Mouse (Mus musculus): ENCODE data around the gene Prrc2b. TPM values are rescaled to one million over a fixed set of nuclear protein-coding genes. Genes with fewer than 3 reads are reported as not detected.

The Prrc2b gene
- polyA plus RNA-seq, 1 experiment from 2014 or later = 111 TPM

DNA sequence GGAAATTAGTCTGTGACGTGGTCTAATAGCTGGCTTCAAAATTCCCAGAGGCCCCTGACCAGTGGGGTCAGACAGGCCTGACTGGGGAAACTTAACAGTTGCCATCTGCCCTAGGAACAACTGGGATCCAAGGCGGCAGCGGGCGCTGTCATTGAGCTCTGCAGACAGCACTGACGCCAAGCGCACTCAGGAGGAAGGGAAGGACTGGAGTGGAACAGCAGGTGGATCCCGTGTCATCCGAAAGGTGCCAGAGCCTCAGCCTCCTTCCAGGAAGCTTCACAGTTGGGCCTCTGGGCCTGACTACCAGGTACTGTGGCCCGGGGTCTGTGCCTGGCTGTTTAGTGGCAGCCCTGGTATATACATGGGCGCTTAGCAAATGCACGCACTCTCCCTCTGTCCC is 49.8 kb downstream of the Prrc2b start:
- H3K27ac ChIP-seq = no peak overlapping the region
- peaks cover 98% of the 10 kb centered on the region for H3K36me3 ChIP-seq
- H3K4me1 ChIP-seq = no peaks in the 10 kb centered on the region
- H3K27me3 ChIP-seq = no peaks in the 10 kb centered on the region
- no peak for ATAC-seq (ENCODE audit: low FRiP score)
- 84% methylated on average over 11 of the region's 11 CpGs for WGBS
- no peak overlapping the region for H3K4me3 ChIP-seq
- H3K9ac ChIP-seq = no peak overlapping the region
- H3K4me2 ChIP-seq (replicated peaks) = no peak overlapping the region
- H3K9me3 ChIP-seq (replicated peaks) = no peaks in the 10 kb centered on the region

DNA sequence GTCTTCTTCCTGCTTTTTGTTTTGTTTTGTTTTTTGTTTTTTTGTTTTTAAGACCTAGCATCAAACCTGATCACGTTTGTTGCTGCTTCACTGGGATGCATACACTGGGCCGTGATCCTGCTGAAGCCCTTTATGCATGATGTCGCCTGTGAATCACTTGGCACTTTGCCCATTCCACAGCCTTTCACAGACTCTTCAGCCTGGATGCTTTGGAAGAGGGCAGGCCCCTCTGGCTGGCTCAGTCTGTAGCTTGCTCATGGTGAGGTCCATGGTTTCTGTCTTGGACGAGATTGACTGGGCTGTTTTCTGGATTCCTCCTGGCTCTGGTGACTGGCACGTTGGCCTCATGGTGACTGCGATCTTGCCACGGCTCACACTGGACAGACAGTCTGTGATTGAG is 50.6 kb downstream of the Prrc2b start:
- Histone ChIP-seq H3K9me3 (replicated peaks) (no peaks in the 10 kb centered on the region), H3K4me2 (replicated peaks) (no peak overlapping the region), H3K36me3 (peaks cover 98% of the 10 kb centered on the region), H3K27me3 (no peaks in the 10 kb centered on the region), H3K4me1 (no peaks in the 10 kb centered on the region), H3K4me3 (no peak overlapping the region), H3K27ac (peak overlapping the region; percentile 5; the same call in 1 of the 2 replicates), H3K9ac (no peak overlapping the region)
- WGBS = 80% methylated on average over 7 of the region's 7 CpGs
- peak; percentile 69 for ATAC-seq (ENCODE audit: low FRiP score)

DNA sequence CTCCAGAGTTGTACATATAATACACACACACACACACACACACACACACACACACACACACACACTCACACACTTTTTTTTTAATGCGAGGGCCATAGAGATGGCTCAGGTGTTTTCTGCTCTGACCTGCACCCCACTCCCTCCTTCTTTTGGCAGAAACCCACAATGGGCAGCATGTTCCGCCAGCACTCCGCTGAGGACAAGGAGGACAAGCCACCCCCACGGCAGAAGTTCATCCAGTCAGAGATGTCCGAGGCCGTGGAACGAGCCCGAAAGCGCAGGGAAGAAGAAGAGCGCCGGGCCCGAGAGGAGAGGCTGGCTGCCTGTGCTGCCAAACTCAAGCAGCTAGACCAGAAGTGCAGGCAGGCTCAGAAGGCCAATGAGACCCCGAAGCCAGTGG is 53.0 kb downstream of the Prrc2b start:
- Histone ChIP-seq H3K27ac (no peak overlapping the region), H3K4me1 (no peaks in the 10 kb centered on the region), H3K36me3 (peaks cover 99% of the 10 kb centered on the region), H3K9ac (no peak overlapping the region), H3K9me3 (replicated peaks) (no peaks in the 10 kb centered on the region), H3K4me2 (replicated peaks) (no peak overlapping the region), H3K4me3 (no peak overlapping the region), H3K27me3 (no peaks in the 10 kb centered on the region)
- ATAC-seq (ENCODE audit: low FRiP score) = no peak
- 96% methylated on average over 13 of the region's 13 CpGs for WGBS

DNA sequence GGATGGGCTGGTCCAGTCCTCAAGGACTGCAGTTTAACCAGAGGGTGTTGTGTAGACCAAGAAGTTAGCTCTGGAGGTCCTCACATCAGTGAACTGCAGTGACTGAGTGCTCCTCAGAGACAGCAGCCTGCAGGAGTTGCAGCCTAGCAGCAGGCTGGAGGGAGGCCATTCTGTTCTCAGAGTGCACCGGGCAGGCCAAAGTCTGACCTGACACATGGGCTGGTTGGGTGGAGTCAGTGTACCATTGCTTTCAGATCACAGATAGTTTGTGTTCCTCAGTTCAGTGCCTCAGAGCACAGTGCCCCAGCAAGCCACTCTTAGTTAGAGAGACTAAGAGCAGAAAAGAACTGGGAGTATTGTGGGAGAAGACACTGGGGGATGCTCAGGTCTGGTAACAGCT is 56.8 kb downstream of the Prrc2b start:
- ATAC-seq (ENCODE audit: low FRiP score) = no peak
- no peaks in the 10 kb centered on the region for H3K27me3 ChIP-seq
- peaks cover 99% of the 10 kb centered on the region for H3K36me3 ChIP-seq
- 95% methylated on average over 1 of the region's 1 CpGs for WGBS
- H3K9me3 ChIP-seq (replicated peaks) = no peaks in the 10 kb centered on the region
- no peak overlapping the region for H3K27ac ChIP-seq
- H3K4me2 ChIP-seq (replicated peaks) = no peak overlapping the region
- H3K4me1 ChIP-seq = no peaks in the 10 kb centered on the region
- no peak overlapping the region for H3K4me3 ChIP-seq
- no peak overlapping the region for H3K9ac ChIP-seq

DNA sequence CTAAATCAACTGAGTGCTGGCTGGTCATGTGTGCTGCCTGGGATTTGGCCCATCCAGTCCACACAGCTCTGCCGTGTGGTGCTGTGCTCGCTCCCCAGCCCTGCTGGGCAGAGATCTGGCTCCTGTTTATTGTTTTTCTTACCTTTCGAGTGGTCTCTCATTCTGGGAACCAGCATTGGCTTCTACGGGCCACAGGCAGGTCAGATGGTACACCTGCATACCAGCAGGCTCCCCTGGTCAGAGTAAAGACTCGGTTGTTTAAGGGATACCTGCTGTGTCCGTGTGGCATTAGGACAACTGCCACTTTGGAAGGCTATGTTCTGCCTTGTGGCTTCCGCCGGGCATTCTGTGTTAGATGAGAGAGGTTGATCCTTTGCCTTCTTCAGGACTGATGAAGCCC is 60.8 kb downstream of the Prrc2b start:
- 95% methylated on average over 8 of the region's 8 CpGs for WGBS
- peaks cover 100% of the 10 kb centered on the region for H3K36me3 ChIP-seq
- no peak overlapping the region for H3K4me2 ChIP-seq (replicated peaks)
- ATAC-seq (ENCODE audit: low FRiP score) = no peak
- H3K9me3 ChIP-seq (replicated peaks) = no peaks in the 10 kb centered on the region
- H3K27ac ChIP-seq = no peak overlapping the region
- H3K4me1 ChIP-seq = no peaks in the 10 kb centered on the region
- no peak overlapping the region for H3K4me3 ChIP-seq
- no peaks in the 10 kb centered on the region for H3K27me3 ChIP-seq
- H3K9ac ChIP-seq = no peak overlapping the region

DNA sequence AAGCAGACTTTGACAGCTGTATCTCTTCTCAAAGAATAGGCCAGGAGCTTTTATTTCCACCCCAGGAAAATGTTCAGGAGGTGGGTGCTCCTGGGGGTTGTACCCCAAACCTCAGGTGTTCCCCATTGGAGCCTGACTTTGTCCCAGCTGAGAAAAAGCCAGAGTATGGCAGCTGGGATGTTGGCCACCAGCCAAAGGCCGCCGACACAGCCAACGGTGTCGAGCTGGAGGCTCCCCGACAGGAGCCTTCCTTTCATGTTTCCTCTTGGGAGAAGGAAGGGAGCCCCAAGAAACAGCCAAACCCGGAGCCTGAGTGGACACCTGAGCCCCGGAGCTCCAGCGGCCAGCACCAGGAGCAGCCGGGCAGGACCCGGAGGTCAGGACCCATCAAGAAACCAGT is 62.1 kb downstream of the Prrc2b start:
- Histone ChIP-seq H3K9ac (no peak overlapping the region), H3K27ac (no peak overlapping the region), H3K4me2 (replicated peaks) (no peak overlapping the region), H3K4me1 (no peaks in the 10 kb centered on the region), H3K4me3 (no peak overlapping the region), H3K36me3 (peaks cover 100% of the 10 kb centered on the region), H3K27me3 (no peaks in the 10 kb centered on the region), H3K9me3 (replicated peaks) (no peaks in the 10 kb centered on the region)
- 80% methylated on average over 10 of the region's 10 CpGs for WGBS
- ATAC-seq (ENCODE audit: low FRiP score) = no peak

DNA sequence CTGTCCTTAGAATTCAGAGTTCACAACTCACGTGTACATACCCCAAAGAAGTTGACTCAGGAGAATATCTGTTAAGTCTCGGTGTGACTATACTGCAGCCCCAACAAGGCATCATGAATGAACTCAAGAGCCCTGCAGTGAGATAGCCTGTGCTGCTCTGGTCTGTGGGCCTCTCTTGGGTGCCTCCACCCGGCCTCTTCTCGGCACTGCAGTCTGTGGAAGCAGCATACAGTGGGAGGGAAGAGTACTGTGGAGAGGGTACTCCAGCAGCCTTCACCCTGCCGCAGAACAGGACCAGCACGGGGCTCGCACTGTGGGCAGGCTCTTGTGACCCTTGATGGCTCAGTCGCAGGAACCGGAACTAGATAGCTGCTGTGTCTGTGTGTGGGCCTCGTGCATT is 64.7 kb downstream of the Prrc2b start:
- no peak overlapping the region for H3K4me2 ChIP-seq (replicated peaks)
- WGBS = 90% methylated on average over 10 of the region's 10 CpGs

DNA sequence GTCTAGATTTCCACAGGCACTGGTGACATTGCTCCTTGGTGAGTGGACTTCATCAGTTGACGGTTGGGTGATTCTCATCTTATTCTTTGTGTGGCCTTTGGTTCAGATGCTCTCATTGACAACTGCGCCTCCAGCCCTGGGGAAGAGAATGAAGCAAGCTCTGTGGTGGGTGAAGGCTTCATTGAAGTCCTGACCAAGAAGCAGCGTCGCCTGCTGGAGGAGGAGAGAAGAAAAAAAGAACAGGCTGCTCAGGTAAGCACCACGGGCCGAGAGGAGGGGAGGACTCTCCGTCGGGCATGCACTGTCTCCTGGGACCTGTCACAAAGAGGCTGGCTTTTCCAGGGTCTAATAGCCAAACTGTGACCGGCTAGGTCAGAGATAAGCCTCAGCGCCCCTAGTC is 65.6 kb downstream of the Prrc2b start:
- no peak for ATAC-seq (ENCODE audit: low FRiP score)
- 88% methylated on average over 10 of the region's 10 CpGs for WGBS
- Histone ChIP-seq H3K36me3 (peaks cover 100% of the 10 kb centered on the region), H3K4me1 (no peaks in the 10 kb centered on the region), H3K9ac (no peak overlapping the region), H3K9me3 (replicated peaks) (no peaks in the 10 kb centered on the region), H3K4me2 (replicated peaks) (no peak overlapping the region), H3K27me3 (no peaks in the 10 kb centered on the region), H3K4me3 (no peak overlapping the region), H3K27ac (no peak overlapping the region)

More for the DNA sequence above, 64.7 kb downstream of the Prrc2b start:
- Histone ChIP-seq H3K27me3 (no peaks in the 10 kb centered on the region), H3K27ac (no peak overlapping the region), H3K9ac (no peak overlapping the region), H3K9me3 (replicated peaks) (no peaks in the 10 kb centered on the region), H3K36me3 (peaks cover 100% of the 10 kb centered on the region), H3K4me1 (no peaks in the 10 kb centered on the region), H3K4me3 (no peak overlapping the region)
- no peak for ATAC-seq (ENCODE audit: low FRiP score)

DNA sequence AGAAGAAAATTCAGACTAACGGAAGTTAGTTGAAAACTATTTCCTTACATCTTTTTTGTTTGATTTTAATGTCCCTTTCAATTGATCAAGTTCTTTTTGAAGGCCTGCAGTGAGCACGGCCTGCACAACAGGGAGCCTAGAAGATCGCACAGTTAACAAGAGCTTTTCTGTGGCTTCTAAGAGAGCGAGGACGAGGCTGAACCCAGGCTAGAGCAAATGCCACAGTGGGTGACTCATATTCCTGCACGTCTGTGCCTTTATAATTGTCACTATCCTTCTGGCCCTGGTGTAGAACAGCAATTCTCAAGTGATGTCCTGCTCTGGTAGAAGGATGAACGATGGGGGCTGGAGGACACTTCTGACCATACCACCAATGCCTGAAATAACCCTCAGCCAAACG is 66.8 kb downstream of the Prrc2b start:
- Histone ChIP-seq H3K27ac (no peak overlapping the region), H3K27me3 (no peaks in the 10 kb centered on the region), H3K4me3 (no peak overlapping the region), H3K36me3 (peaks cover 100% of the 10 kb centered on the region), H3K9ac (no peak overlapping the region), H3K4me1 (no peaks in the 10 kb centered on the region), H3K9me3 (replicated peaks) (no peaks in the 10 kb centered on the region), H3K4me2 (replicated peaks) (no peak overlapping the region)
- 91% methylated on average over 8 of the region's 8 CpGs for WGBS
- no peak for ATAC-seq (ENCODE audit: low FRiP score)

DNA sequence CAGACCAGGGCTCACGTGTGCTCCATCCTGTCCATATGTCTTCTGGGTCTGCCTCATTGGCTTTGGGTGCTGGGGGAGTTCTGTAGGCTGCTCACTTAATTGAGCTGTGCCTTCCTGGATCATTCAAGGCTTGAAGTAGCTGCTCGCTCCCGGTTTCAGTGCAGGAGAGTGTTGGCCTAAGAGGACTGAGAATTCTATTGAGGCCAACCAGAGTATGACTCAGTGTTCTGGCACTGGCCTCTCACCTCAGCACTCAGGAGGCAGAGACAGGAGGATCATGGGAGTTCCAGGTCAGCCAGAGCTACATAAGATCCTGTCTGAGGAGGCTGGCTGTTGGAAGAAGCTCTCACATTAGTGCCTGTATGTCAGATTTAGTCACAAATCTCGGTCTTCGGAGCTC is 67.2 kb downstream of the Prrc2b start:
- WGBS = 93% methylated on average over 5 of the region's 5 CpGs
- no peaks in the 10 kb centered on the region for H3K4me1 ChIP-seq
- ATAC-seq (ENCODE audit: low FRiP score) = no peak
- peaks cover 100% of the 10 kb centered on the region for H3K36me3 ChIP-seq
- H3K4me2 ChIP-seq (replicated peaks) = no peak overlapping the region
- H3K9me3 ChIP-seq (replicated peaks) = no peaks in the 10 kb centered on the region
- no peak overlapping the region for H3K9ac ChIP-seq
- no peaks in the 10 kb centered on the region for H3K27me3 ChIP-seq
- H3K27ac ChIP-seq = no peak overlapping the region
- no peak overlapping the region for H3K4me3 ChIP-seq

DNA sequence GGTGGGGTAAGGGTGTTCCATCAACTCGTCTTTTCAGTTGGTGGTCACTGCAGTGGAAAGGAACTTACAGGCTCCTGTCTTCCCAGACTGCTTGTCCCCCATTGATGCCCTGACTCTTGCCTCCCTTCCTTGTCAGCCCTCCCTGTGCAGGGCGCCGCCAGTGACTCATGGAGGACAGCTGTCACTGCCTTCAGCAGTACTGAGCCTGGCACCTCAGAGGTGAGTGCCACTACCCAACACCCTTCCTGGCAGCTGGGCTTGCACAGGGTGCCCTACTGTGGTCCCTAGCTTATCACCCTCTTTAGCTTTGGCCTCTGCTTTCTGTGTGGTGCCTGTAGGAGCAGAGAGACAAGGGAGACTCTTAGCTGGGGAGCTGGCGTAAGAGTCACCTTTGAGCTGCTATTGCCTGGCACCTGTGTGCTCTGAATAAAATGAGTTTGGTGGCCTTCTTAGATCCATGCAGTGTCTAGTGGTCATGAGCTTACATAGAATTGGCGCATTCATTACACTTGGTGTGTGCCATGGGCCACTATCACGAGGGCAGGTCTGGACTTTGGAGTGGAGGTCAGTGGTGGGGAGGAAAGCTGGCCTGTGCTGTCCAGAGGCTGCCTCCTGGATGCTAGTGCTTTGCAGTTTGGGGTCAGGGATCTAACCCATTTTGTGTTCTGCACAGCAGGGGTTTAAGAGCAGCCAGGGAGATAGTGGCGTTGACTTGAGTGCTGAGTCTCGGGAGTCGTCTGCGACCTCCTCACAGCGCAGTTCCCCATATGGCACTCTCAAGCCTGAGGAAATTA is 67.9 kb downstream of the Prrc2b start:
- no peaks in the 10 kb centered on the region for H3K4me1 ChIP-seq
- 87% methylated on average over 11 of the region's 11 CpGs for WGBS
- peaks cover 100% of the 10 kb centered on the region for H3K36me3 ChIP-seq
- H3K4me3 ChIP-seq = no peak overlapping the region
- H3K9ac ChIP-seq = no peak overlapping the region
- no peak overlapping the region for H3K4me2 ChIP-seq (replicated peaks)
- H3K9me3 ChIP-seq (replicated peaks) = no peaks in the 10 kb centered on the region
- ATAC-seq (ENCODE audit: low FRiP score) = no peak
- no peak overlapping the region for H3K27ac ChIP-seq
- H3K27me3 ChIP-seq = no peaks in the 10 kb centered on the region

DNA sequence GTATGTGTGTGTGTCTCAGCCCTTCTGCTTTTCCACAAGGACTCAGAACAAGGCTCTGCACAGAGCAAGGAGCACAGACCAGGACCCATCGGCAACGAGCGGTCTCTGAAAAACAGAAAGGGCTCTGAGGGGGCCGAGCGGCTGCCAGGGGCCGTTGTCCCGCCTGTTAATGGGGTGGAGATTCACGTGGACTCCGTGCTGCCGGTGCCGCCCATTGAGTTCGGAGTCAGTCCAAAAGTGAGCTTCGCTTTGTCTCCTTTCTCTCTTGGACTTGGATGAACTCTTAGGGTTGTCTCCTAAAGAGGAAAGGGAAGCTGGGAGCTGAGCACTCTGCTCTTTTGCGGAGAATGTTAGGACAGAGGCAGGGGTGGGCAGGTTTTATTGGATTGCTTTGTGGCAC is 68.6 kb downstream of the Prrc2b start:
- no peak for ATAC-seq (ENCODE audit: low FRiP score)
- H3K36me3 ChIP-seq = peaks cover 100% of the 10 kb centered on the region
- no peaks in the 10 kb centered on the region for H3K4me1 ChIP-seq
- H3K9ac ChIP-seq = no peak overlapping the region
- H3K4me3 ChIP-seq = no peak overlapping the region
- H3K27me3 ChIP-seq = no peaks in the 10 kb centered on the region
- no peak overlapping the region for H3K27ac ChIP-seq
- no peak overlapping the region for H3K4me2 ChIP-seq (replicated peaks)
- no peaks in the 10 kb centered on the region for H3K9me3 ChIP-seq (replicated peaks)
- WGBS = 95% methylated on average over 14 of the region's 14 CpGs

DNA sequence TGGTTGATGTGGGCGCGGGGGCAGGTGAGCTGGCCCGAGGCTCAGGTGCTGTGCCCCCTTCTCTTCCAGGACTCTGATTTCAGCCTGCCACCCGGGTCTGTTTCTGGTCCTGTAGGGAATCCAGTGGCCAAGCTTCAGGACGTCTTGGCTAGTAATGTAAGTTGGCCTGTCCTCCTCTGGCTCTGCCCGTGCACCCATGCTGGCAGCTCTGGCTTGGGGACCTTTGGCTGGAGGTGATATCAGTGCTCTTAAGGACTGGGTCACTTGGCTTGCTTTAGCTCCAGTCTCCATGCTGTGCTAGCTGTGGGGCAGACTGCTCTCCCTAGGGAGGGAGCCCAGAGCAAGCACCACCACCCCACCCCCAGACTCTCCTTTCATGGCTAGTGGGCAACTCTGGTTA is 69.1 kb downstream of the Prrc2b start:
- Histone ChIP-seq H3K9me3 (replicated peaks) (no peaks in the 10 kb centered on the region), H3K36me3 (peaks cover 100% of the 10 kb centered on the region), H3K4me1 (no peaks in the 10 kb centered on the region), H3K27me3 (no peaks in the 10 kb centered on the region), H3K4me2 (replicated peaks) (no peak overlapping the region), H3K9ac (no peak overlapping the region), H3K4me3 (no peak overlapping the region), H3K27ac (no peak overlapping the region)
- WGBS = 95% methylated on average over 6 of the region's 6 CpGs
- no peak for ATAC-seq (ENCODE audit: low FRiP score)
